Mouse (Mus musculus) ES-E14 (cell line): ENCODE data around the gene Grik5. TPM values are rescaled to one million over a fixed set of nuclear protein-coding genes. Genes with fewer than 3 reads are reported as not detected.

ENCODE experiments used
- DNase-seq: peaks from one replicate; pipeline ENCODE4 v3.0.0-alpha.2; 2013; ENCODE audit warnings: low read depth, low spot score
- H3K27ac ChIP-seq: 2 replicates; pipeline ENCODE4 v1.5.1; 2012; ENCODE audit warnings: low read depth, mild to moderate bottlenecking, low read length, moderate library complexity, mixed read lengths; ENCODE audit not compliant: poor library complexity, insufficient read depth, severe bottlenecking
- H3K36me3 ChIP-seq: 2 replicates; pipeline ENCODE4 v1.6.1; 2012; ENCODE audit warnings: mild to moderate bottlenecking, low read length, moderate library complexity, mixed read lengths; ENCODE audit not compliant: control insufficient read depth, poor library complexity, insufficient read depth, severe bottlenecking
- H3K4me1 ChIP-seq, 2 experiments: fragments of 150-350 bp in 1 of 2; sonication (generic) in 1 of 2; 2 replicates each; pipeline ENCODE4 v1.6.1; 2012; ENCODE audit warnings: low read length in 2 of 2, mild to moderate bottlenecking in 1 of 2, mixed read lengths in 1 of 2; ENCODE audit not compliant: control insufficient read depth in 2 of 2, insufficient read depth in 2 of 2, poor library complexity in 1 of 2
- H3K4me3 ChIP-seq, 2 experiments: fragments of 150-350 bp in 1 of 2; sonication (generic) in 1 of 2; 2 replicates each; pipeline ENCODE4 v1.5.1; 2012; ENCODE audit warnings: low read length in 2 of 2, low read depth in 1 of 2, mild to moderate bottlenecking in 1 of 2, mixed read lengths in 1 of 2; ENCODE audit not compliant: insufficient read depth in 1 of 2, poor library complexity in 1 of 2, severe bottlenecking in 1 of 2
- H3K9ac ChIP-seq: 2 replicates; pipeline ENCODE4 v1.6.1; 2012; ENCODE audit warnings: low read depth, mild to moderate bottlenecking, low read length, mixed read lengths; ENCODE audit not compliant: poor library complexity, insufficient read depth, severe bottlenecking
- H3K9me3 ChIP-seq: fragments of 150-350 bp; sonication (generic); 2 replicates; pipeline ENCODE4 v1.6.1; 2012; ENCODE audit warnings: low read depth, mild to moderate bottlenecking, low read length; ENCODE audit not compliant: control insufficient read depth, insufficient read depth
- CHD2 ChIP-seq: IDR thresholded peaks from 2 replicates; pipeline ENCODE4 v1.6.1; 2014; ENCODE audit warnings: mild to moderate bottlenecking, low read depth, low read length, inconsistent platforms
- HCFC1 ChIP-seq: IDR thresholded peaks from 2 replicates; pipeline ENCODE4 v1.6.1; 2012; ENCODE audit warnings: low read length, inconsistent platforms, borderline replicate concordance; ENCODE audit not compliant: insufficient read depth
- MAFK ChIP-seq: IDR thresholded peaks from 2 replicates; pipeline ENCODE4 v1.6.1; 2014; ENCODE audit warnings: mild to moderate bottlenecking, low read depth, low read length, inconsistent platforms; ENCODE audit not compliant: insufficient read depth
- ZC3H11A ChIP-seq: IDR thresholded peaks from 2 replicates; pipeline ENCODE4 v1.6.1; 2012; ENCODE audit warnings: low read depth, mild to moderate bottlenecking, inconsistent platforms, low read length, borderline replicate concordance
- ZNF384 ChIP-seq: IDR thresholded peaks from 2 replicates; pipeline ENCODE4 v1.6.1; 2012; ENCODE audit warnings: low read depth, low read length, inconsistent platforms
- in situ Hi-C, 2 experiments: fragments of 600-800 bp; cut with MboI; formaldehyde crosslinking; loops; one replicate each; pipeline ENCODE4 v1.15.1; 2025; ENCODE audit warnings: low sequenced_read_pairs in 2 of 2, inconsistent platforms in 1 of 2; ENCODE audit not compliant: unreplicated experiment in 2 of 2
- total RNA-seq: library from RNA; depleted of rRNA; stranded (reverse); fragments of 300-350 nt; gene quantifications from 2 replicates; pipeline ENCODE4 v1.2.3, GENCODE M21; 2012

Grik5 gene
- total RNA-seq, 1 experiment = 10.0 TPM

- in situ Hi-C loops = no loop called here
- H3K27ac ChIP-seq = peak overlapping the region; percentile 85
- DNase-seq = peak; percentile 97
- peak overlapping the region; percentile 95 for H3K9ac ChIP-seq
- peaks cover 25% of the 10 kb centered on the region for H3K36me3 ChIP-seq
- TF ChIP-seq HCFC1 (0 out of 2 replicates have a peak, but pooled peaks have one; percentile 52), MAFK (no peak), ZNF384 (peak; percentile 72), ZC3H11A (no peak), CHD2 (peak; percentile 90)
- H3K4me3 ChIP-seq = peak overlapping the region; percentile 99
- no peaks in the 10 kb centered on the region for H3K9me3 ChIP-seq
- peaks cover 6 to 33% of the 10 kb centered on the region in 2 experiments; a peak in 3 of 4 replicates for H3K4me1 ChIP-seq
Observed at GRCm38 (mm10) chr7:25076663-25077413, 4.7 kb upstream of the Grik5 start.

DNA sequence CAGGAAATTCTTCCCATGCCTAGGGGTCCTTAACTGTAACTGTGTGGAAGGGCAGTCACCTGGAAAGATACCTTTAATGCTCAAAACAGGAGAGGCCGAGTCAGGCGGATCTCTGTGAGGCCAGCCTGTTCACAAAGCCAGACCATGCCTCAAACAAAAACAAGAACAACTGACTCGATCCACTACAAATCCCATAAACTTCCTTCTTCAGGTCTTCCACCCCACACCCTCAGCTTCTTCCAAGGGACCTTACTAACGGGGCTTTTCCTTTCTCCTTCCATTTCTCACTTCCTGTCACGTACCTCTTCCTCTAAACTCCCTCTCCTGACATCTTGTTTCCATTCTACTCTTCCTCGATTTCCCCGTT is 4.1 kb upstream of the Grik5 start:
- H3K27ac ChIP-seq = peak overlapping the region; percentile 59; the same call in 1 of the 2 replicates
- no peak for TF ChIP-seq MAFK
- TF ChIP-seq ZC3H11A = no peak
- TF ChIP-seq ZNF384 = no peak
- TF ChIP-seq CHD2 = no peak
- TF ChIP-seq HCFC1 = no peak
- in situ Hi-C loops = no loop called here
- H3K4me3 ChIP-seq = peak overlapping the region; percentile 59 to 85
- peaks cover 20% of the 10 kb centered on the region for H3K36me3 ChIP-seq
- H3K4me1 ChIP-seq = peaks cover 6 to 34% of the 10 kb centered on the region in 2 experiments; a peak in 3 of 4 replicates
- DNase-seq = no peak
- peak overlapping the region; percentile 80 for H3K9ac ChIP-seq
- H3K9me3 ChIP-seq = no peaks in the 10 kb centered on the region

GRCm38 (mm10) chr7:25073924-25074323 is 1.8 kb upstream of the Grik5 start:
- DNase-seq = no peak
- Histone ChIP-seq H3K9ac (no peak overlapping the region), H3K36me3 (no peaks in the 10 kb centered on the region), H3K27ac (no peak overlapping the region), H3K4me1 (peaks cover 6 to 19% of the 10 kb centered on the region in 2 experiments; a peak in 3 of 4 replicates), H3K9me3 (no peaks in the 10 kb centered on the region), H3K4me3 (no peak overlapping the region)
- in situ Hi-C loops = no loop called here
- TF ChIP-seq HCFC1 (no peak), ZNF384 (no peak), ZC3H11A (no peak), MAFK (no peak), CHD2 (no peak)

DNA sequence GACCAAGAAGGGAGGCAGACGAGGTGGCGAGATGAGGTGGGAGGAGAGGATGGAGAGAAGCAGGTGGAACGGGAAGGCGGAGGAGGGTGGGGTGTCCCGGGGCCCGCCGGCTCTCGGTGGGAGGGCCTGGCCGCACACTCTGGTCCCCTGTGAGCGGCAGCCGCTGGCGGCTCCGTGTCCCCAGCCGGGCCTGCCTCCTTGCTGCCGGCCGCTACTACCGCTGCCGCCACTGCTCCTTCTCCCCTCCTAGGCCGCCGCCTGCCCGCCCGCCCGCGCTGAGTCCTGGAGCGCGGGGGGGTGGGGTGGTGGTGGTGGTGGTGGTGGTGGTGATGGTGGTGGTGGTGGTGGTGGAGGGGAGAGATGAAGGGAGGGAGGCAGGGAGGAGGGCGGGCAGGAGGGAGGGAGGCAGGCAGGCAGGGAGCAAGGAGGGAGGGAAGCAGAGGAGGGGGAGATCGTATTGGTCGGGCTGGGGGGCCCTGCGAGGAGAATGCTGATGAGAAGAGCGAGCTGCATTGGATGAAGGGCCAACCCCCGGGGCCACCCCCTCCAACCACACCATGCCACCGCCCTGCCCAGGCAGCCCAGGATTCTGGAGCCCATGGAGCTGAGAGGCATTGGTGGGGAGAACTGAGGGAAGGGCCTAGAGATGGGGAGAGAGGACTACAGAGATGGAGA is 707 bp upstream of the Grik5 start:
- Histone ChIP-seq H3K27ac (no peak overlapping the region), H3K4me3 (peak overlapping the region; percentile 54 to 67), H3K36me3 (peaks cover 2% of the 10 kb centered on the region; the same call in 1 of the 2 replicates), H3K4me1 (peaks cover under 1 to 15% of the 10 kb centered on the region in 2 experiments; a peak in 2 of 4 replicates), H3K9me3 (no peaks in the 10 kb centered on the region), H3K9ac (peak overlapping the region; percentile 55)
- TF ChIP-seq ZNF384 (no peak), CHD2 (no peak), ZC3H11A (no peak), HCFC1 (no peak), MAFK (no peak)
- in situ Hi-C loops = no loop called here
- DNase-seq = no peak
